Mouse (Mus musculus) hindbrain, embryonic 13.5 days (tissue): ENCODE measurements around the gene Prkd1. TPM values are rescaled to one million over a fixed set of nuclear protein-coding genes. Genes with fewer than 3 reads are reported as not detected.

Experiments used
- ATAC-seq: fragments of 200-750 bp; cut with Nextera tagmentation; 2 replicates; pipeline ENCODE4 v1.8.0; 2017; ENCODE audit warnings: moderate TSS enrichment; ENCODE audit not compliant: low FRiP score
- H3K27ac ChIP-seq: fragments of 300-500 bp; sonication (generic); 2 replicates; pipeline ENCODE4 v1.5.1; 2015; ENCODE audit warnings: inconsistent platforms, mild to moderate bottlenecking, moderate library complexity
- H3K27me3 ChIP-seq: fragments of 300-500 bp; sonication (generic); 2 replicates; pipeline ENCODE4 v1.6.1; 2015; ENCODE audit warnings: mild to moderate bottlenecking, inconsistent platforms
- H3K36me3 ChIP-seq: fragments of 300-500 bp; sonication (generic); 2 replicates; pipeline ENCODE4 v1.6.1; 2015; ENCODE audit warnings: mild to moderate bottlenecking, inconsistent platforms
- H3K4me1 ChIP-seq: fragments of 300-500 bp; sonication (generic); replicated peaks from 2 replicates; pipeline ENCODE4 v1.6.1; 2015; ENCODE audit warnings: inconsistent platforms
- H3K4me2 ChIP-seq: fragments of 300-500 bp; sonication (generic); 2 replicates; pipeline ENCODE4 v1.6.1; 2015; ENCODE audit warnings: inconsistent platforms, mild to moderate bottlenecking, moderate library complexity
- H3K4me3 ChIP-seq: fragments of 300-500 bp; sonication (generic); 2 replicates; pipeline ENCODE4 v1.5.1; 2015; ENCODE audit warnings: mild to moderate bottlenecking, inconsistent platforms
- H3K9ac ChIP-seq: fragments of 300-500 bp; sonication (generic); 2 replicates; pipeline ENCODE4 v1.6.1; 2015; ENCODE audit warnings: mild to moderate bottlenecking, inconsistent platforms
- H3K9me3 ChIP-seq: fragments of 300-500 bp; sonication (generic); 2 replicates; pipeline ENCODE4 v1.6.1; 2016; ENCODE audit warnings: inconsistent platforms
- WGBS: fragments of 180-500 bp; shearing (Covaris S2); methylation state at CpG from one replicate; pipeline ENCODE4 v1.1.7; 2015; 5-methylcytosine and 5-hydroxymethylcytosine counted together
- polyA plus RNA-seq: library from polyadenylated mRNA; unstranded; fragments of >200 nt; fragmentation: Nextera tagmentation; extraction: Ambion mirVana; gene quantifications from 2 replicates; pipeline ENCODE4 v1.2.1, GENCODE M21; 2015

Prkd1 gene
- polyA plus RNA-seq, 1 experiment from 2014 or later: 2.0 TPM

DNA sequence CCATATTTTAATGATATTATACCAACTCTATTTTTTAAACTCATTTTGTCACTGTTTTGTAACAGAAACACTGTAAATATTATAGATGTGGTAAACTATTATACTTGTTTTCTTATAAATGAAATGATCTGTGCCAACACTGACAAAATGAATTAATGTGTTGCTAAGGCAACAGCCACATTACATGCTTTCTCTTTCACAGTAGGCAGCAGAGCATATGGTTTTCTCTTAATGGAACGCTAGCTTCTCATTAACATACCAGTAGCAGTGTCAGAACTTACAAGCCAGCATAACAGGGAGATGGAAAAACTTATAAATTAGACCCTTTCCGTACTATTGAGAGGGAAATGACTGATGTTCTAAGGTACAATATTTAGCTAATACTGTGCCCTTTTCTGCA, 353.3 kb downstream of the Prkd1 start:
- H3K27me3 ChIP-seq: peaks cover 20% of the 10 kb centered on the region
- H3K9ac ChIP-seq: no peak overlapping the region
- H3K27ac ChIP-seq: no peak overlapping the region
- no peak overlapping the region for H3K4me2 ChIP-seq
- no peaks in the 10 kb centered on the region for H3K9me3 ChIP-seq
- 0 out of 2 replicates have a peak, but pooled peaks cover 2% of the 10 kb centered on the region for H3K4me1 ChIP-seq
- H3K36me3 ChIP-seq: no peaks in the 10 kb centered on the region
- no peak overlapping the region for H3K4me3 ChIP-seq
- 14% methylated on average over 2 of the region's 2 CpGs for WGBS
- ATAC-seq: no peak; the same call in 1 of the 2 replicates

DNA sequence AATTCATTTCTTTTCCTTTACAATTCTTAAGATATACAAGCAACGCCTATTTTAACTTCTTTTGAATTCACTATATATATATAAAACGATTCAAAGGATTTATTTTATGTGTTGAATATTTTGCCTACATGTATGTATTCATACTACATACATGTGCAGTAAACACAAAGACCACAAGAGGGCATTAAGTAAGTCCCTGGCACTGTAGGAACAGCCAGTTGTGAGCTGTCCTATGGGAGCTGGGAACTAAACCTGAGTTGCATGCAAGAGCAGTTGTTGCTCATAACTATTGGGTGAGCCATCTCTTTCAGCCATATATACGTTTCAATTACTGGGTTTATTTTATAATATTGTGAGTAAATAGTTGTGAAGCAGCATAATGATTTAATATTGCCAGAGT, 356.1 kb downstream of the Prkd1 start:
- 0 out of 2 replicates have a peak, but pooled peaks cover 2% of the 10 kb centered on the region for H3K27me3 ChIP-seq
- no peak for ATAC-seq
- no peak overlapping the region for H3K9ac ChIP-seq
- no peaks in the 10 kb centered on the region for H3K9me3 ChIP-seq
- no peak overlapping the region for H3K4me2 ChIP-seq
- H3K4me1 ChIP-seq: 0 out of 2 replicates have a peak, but pooled peaks cover 2% of the 10 kb centered on the region
- H3K36me3 ChIP-seq: no peaks in the 10 kb centered on the region
- no peak overlapping the region for H3K27ac ChIP-seq
- H3K4me3 ChIP-seq: no peak overlapping the region
- 76% methylated on average over 3 of the region's 3 CpGs for WGBS
